Mouse (Mus musculus) hindbrain, embryonic 11.5 days (tissue): Measurements from ENCODE around the gene Wrnip1. TPM values are rescaled to one million over a fixed set of nuclear protein-coding genes. Genes with fewer than 3 reads are reported as not detected.
A peak's percentile ranks its signal among the peaks of the same experiment; 100 is the strongest.
"Not testable (repeated sequence)": the region's sequence is repeated elsewhere in the genome, so short reads cannot be mapped to it uniquely, and the experiment has no call there.

Experiments
- ATAC-seq: fragments of 200-750 bp; cut with Nextera tagmentation; 2 replicates; pipeline ENCODE4 v1.8.0; 2017; ENCODE audit warnings: mild to moderate bottlenecking, moderate TSS enrichment, moderate library complexity; ENCODE audit not compliant: low FRiP score
- DNase-seq: peaks from one replicate; pipeline ENCODE4 v3.0.0-alpha.2; 2015; ENCODE audit warnings: low spot score
- H3K27ac ChIP-seq: fragments of 300-500 bp; sonication (generic); 2 replicates; pipeline ENCODE4 v1.5.1; 2014; ENCODE audit warnings: mild to moderate bottlenecking, low read depth, low read length
- H3K27me3 ChIP-seq: fragments of 300-500 bp; sonication (generic); 2 replicates; pipeline ENCODE4 v1.6.1; 2014; ENCODE audit warnings: mild to moderate bottlenecking, low read length, moderate library complexity, mixed read lengths; ENCODE audit not compliant: control insufficient read depth, insufficient read depth
- H3K36me3 ChIP-seq: fragments of 300-500 bp; sonication (generic); 2 replicates; pipeline ENCODE4 v1.6.1; 2014; ENCODE audit warnings: mild to moderate bottlenecking, low read length, moderate library complexity, mixed read lengths; ENCODE audit not compliant: control insufficient read depth, insufficient read depth
- H3K4me1 ChIP-seq: fragments of 300-500 bp; sonication (generic); replicated peaks from 2 replicates; pipeline ENCODE4 v1.6.1; 2014; ENCODE audit warnings: low read length, mixed read lengths; ENCODE audit not compliant: control insufficient read depth, insufficient read depth
- H3K4me2 ChIP-seq: fragments of 300-500 bp; sonication (generic); replicated peaks from 2 replicates; pipeline ENCODE4 v1.6.1; 2014; ENCODE audit warnings: mild to moderate bottlenecking, low read depth, low read length
- H3K4me3 ChIP-seq: fragments of 300-500 bp; sonication (generic); 2 replicates; pipeline ENCODE4 v1.5.1; 2014; ENCODE audit warnings: low read depth, low read length
- H3K9ac ChIP-seq: fragments of 300-500 bp; sonication (generic); 2 replicates; pipeline ENCODE4 v1.6.1; 2014; ENCODE audit warnings: low read depth, low read length
- H3K9me3 ChIP-seq: fragments of 300-500 bp; sonication (generic); 2 replicates; pipeline ENCODE4 v1.6.1; 2016; ENCODE audit warnings: low read length; ENCODE audit not compliant: control insufficient read depth
- WGBS: fragments of 180-500 bp; shearing (Covaris S2); extraction: QIAGEN DNeasy Blood & Tissue Kit; methylation state at CpG from one replicate; pipeline ENCODE4 v1.1.7; 2014; 5-methylcytosine and 5-hydroxymethylcytosine counted together
- polyA plus RNA-seq: library from polyadenylated mRNA; unstranded; fragments of >200 nt; fragmentation: Nextera tagmentation; extraction: Ambion mirVana; gene quantifications from 2 replicates; pipeline ENCODE4 v1.2.1, GENCODE M21; 2014

The Wrnip1 gene
- polyA plus RNA-seq, 1 experiment from 2014 or later: 14.4 TPM

DNA sequence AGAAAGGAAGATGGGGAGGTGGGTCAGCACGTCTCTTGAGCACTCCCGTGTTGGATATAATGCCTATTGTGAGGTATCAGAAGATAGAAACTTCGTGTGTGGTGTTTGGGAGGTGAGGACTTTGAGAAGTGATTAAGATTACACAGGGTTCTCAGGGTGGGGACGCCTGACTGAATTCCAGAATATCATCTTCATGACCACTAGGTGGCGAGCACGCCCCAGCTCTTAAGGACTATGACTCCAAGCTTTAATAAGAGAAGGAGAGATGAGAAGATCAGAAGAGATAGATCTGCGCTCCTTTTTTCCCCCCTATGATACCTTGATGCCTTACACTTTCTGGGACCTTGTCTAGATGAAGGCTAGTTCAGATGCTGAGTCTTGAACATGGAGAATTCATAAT is 50.1 kb downstream of the Wrnip1 start:
- Histone ChIP-seq H3K36me3 (no peaks in the 10 kb centered on the region), H3K27ac (no peak overlapping the region), H3K4me1 (no peaks in the 10 kb centered on the region), H3K27me3 (no peaks in the 10 kb centered on the region), H3K4me2 (no peak overlapping the region), H3K9ac (no peak overlapping the region), H3K4me3 (no peak overlapping the region), H3K9me3 (no peaks in the 10 kb centered on the region)
- 12% methylated on average over 7 of the region's 7 CpGs for WGBS
- peak; percentile 71; the same call in 1 of the 2 replicates for ATAC-seq
- DNase-seq: peak; percentile 69

- Histone ChIP-seq H3K36me3 (no peaks in the 10 kb centered on the region), H3K27ac (no peak overlapping the region), H3K4me2 (no peak overlapping the region), H3K9ac (no peak overlapping the region), H3K4me3 (no peak overlapping the region), H3K4me1 (no peaks in the 10 kb centered on the region), H3K9me3 (no peaks in the 10 kb centered on the region), H3K27me3 (no peaks in the 10 kb centered on the region)
- no peak for ATAC-seq
- no peak for DNase-seq
- 96% methylated on average over 4 of the region's 4 CpGs for WGBS
Measured at GRCm38 (mm10) chr13:32852539-32852938, 50.7 kb downstream of the Wrnip1 start.

DNA sequence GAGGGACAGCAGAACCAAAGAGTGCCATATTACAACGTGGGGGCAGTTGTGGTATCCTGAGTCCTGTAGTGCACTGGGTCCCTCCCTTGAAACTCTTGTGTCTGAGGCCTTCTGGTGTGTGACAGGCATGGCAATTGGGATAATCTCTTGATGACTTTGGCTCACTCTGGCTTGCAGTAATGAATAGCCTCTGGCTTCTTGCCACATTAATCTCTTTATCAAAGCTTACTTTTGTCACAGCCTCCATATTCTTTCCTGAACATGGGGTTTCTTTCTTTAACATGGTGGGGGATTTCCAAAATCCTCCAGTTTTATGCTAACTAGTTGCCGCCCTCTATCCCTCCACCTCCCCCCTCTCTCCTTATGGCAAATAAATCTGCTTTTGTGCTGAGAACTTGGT is 51.2 kb downstream of the Wrnip1 start:
- H3K4me2 ChIP-seq: no peak overlapping the region
- no peaks in the 10 kb centered on the region for H3K9me3 ChIP-seq
- no peak overlapping the region for H3K27ac ChIP-seq
- no peaks in the 10 kb centered on the region for H3K36me3 ChIP-seq
- no peak for ATAC-seq
- no peak overlapping the region for H3K4me3 ChIP-seq
- no peak overlapping the region for H3K9ac ChIP-seq
- no peak for DNase-seq
- H3K27me3 ChIP-seq: no peaks in the 10 kb centered on the region
- WGBS: 53% methylated on average over 2 of the region's 2 CpGs
- no peaks in the 10 kb centered on the region for H3K4me1 ChIP-seq

DNA sequence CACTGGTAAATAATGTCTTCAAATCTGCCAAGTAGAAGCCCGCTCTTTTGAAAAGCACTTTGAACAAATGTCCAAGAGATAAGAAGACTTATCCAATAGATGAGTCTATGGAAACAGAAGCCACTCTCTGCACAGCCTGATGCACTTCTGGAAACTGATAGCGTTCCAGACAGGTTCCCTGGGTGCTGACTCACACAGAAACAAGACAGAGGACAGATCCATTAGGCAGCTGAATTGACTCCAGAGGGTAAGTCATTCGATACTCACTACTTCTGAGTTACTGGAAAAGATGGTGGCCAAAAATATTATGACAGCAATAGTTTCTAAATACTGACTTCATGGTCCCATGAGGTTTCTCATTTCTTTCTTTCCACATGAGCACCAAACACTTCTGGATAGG is 59.0 kb downstream of the Wrnip1 start:
- Histone ChIP-seq H3K36me3 (no peaks in the 10 kb centered on the region), H3K4me1 (no peaks in the 10 kb centered on the region), H3K4me3 (no peak overlapping the region), H3K27ac (no peak overlapping the region), H3K9me3 (no peaks in the 10 kb centered on the region), H3K4me2 (no peak overlapping the region), H3K9ac (no peak overlapping the region), H3K27me3 (no peaks in the 10 kb centered on the region)
- DNase-seq (no peak), ATAC-seq (no peak)
- WGBS: 82% methylated on average over 3 of the region's 3 CpGs

DNA sequence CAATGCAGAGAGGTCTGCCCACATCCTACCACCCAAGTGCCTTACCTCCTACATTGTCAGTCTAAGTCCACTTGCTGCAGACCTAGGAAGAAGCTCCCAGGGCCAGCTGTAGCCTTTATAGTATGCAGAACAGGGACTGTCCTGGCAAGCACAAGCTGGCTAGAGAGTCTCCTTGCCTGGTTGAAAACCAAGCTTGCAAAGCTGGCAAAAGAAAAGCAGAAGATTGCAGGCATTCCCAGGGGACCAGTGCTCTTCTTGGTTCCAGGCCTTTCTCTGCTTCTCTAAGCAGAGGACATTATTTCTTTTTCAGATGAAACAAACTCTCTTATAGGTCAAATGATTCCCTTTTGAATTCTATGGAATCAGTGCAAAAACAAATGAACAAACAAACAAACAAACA is 61.6 kb downstream of the Wrnip1 start:
- Histone ChIP-seq H3K9ac (no peak overlapping the region), H3K27me3 (no peaks in the 10 kb centered on the region), H3K27ac (no peak overlapping the region), H3K4me3 (no peak overlapping the region), H3K36me3 (no peaks in the 10 kb centered on the region), H3K4me2 (no peak overlapping the region), H3K9me3 (no peaks in the 10 kb centered on the region), H3K4me1 (no peaks in the 10 kb centered on the region)
- ATAC-seq: no peak
- no peak for DNase-seq

DNA sequence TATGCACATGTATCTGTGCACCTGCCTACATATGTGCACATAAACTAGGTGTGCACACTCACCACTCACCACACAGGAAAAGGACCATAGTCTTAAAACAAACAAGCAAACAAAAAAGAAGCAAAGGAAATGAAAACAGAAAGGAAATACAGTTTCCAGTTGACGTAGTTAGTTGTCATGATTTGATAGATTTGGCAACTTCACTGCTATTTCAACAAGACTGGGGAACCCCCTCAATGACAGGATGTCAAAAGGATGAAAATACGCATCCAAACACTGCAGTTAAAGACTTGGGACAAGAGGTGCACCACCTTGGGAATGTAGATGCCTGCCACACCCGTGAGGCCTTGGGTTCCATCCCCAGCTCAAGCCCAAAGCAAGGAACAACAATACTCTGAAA is 62.7 kb downstream of the Wrnip1 start:
- not testable (repeated sequence) for ATAC-seq, H3K36me3 ChIP-seq, H3K9ac ChIP-seq, DNase-seq, H3K4me3 ChIP-seq, H3K9me3 ChIP-seq, H3K4me1 ChIP-seq, H3K27me3 ChIP-seq, H3K4me2 ChIP-seq, H3K27ac ChIP-seq
- WGBS: 69% methylated on average over 2 of the region's 3 CpGs

DNA sequence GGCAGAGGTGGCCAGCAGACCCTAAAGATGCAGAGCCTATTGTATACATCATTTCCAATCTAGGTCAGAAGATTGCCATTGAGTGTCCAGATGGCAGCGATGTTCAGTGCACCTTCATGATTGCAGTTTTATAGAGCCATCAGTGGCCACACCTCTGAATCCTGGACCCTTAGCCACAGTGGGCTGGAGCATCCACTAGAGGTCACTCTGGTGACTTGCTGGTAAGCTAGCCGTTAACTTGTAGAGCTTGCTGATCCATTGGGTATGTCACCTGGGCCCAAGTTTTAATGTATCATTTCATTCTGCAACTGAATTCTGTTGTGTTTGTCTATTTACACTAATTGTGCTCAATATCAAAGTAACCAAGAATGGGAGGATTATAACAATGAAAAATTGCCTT is 63.8 kb downstream of the Wrnip1 start:
- no peak overlapping the region for H3K9ac ChIP-seq
- no peak overlapping the region for H3K27ac ChIP-seq
- WGBS: 70% methylated on average over 2 of the region's 2 CpGs
- H3K9me3 ChIP-seq: no peaks in the 10 kb centered on the region
- ATAC-seq: no peak
- H3K36me3 ChIP-seq: no peaks in the 10 kb centered on the region
- H3K4me2 ChIP-seq: no peak overlapping the region
- no peaks in the 10 kb centered on the region for H3K27me3 ChIP-seq
- H3K4me1 ChIP-seq: no peaks in the 10 kb centered on the region
- DNase-seq: no peak
- H3K4me3 ChIP-seq: no peak overlapping the region

GRCm38 (mm10) chr13:32866484-32866883 is 64.6 kb downstream of the Wrnip1 start:
- H3K4me2 ChIP-seq: no peak overlapping the region
- H3K4me1 ChIP-seq: no peaks in the 10 kb centered on the region
- 9% methylated on average over 9 of the region's 9 CpGs for WGBS
- no peaks in the 10 kb centered on the region for H3K27me3 ChIP-seq
- ATAC-seq (peak; percentile 79), DNase-seq (peak; percentile 83)
- H3K27ac ChIP-seq: no peak overlapping the region
- H3K9me3 ChIP-seq: no peaks in the 10 kb centered on the region
- H3K9ac ChIP-seq: no peak overlapping the region
- H3K4me3 ChIP-seq: no peak overlapping the region
- H3K36me3 ChIP-seq: no peaks in the 10 kb centered on the region

DNA sequence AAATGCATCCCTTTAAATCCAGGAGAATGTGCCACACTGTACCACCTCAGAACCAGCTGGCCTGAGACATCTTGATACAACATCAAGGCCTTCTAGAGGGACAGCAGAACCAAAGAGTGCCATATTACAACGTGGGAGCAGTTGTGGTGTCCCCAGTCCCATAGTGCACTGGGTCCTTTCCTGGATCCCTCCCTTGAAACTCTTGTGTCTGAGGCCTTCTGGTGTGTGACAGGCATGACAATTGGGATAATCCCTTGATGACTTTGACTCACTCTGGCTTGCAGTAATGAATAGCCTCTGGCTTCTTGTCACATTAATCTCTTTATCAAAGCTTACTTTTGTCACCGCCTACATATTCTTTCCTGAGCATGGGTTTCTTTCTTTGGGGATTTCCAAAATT is 65.2 kb downstream of the Wrnip1 start:
- Histone ChIP-seq H3K4me3 (no peak overlapping the region), H3K4me1 (no peaks in the 10 kb centered on the region), H3K27ac (no peak overlapping the region), H3K4me2 (no peak overlapping the region), H3K9me3 (no peaks in the 10 kb centered on the region), H3K27me3 (no peaks in the 10 kb centered on the region), H3K9ac (no peak overlapping the region), H3K36me3 (no peaks in the 10 kb centered on the region)
- DNase-seq (no peak), ATAC-seq (0 out of 2 replicates have a peak, but pooled peaks have one; percentile 51)
- 56% methylated on average over 2 of the region's 2 CpGs for WGBS
